Mouse (Mus musculus) ovary, postnatal 10 days (tissue): Measurements from ENCODE around the gene Dpy30.
A peak's percentile ranks its signal among the peaks of the same experiment; 100 is the strongest.

ENCODE experiments used
- DNase-seq: peaks from one replicate; pipeline ENCODE4 v3.0.0; 2022; ENCODE audit warnings: low spot score

Dpy30 gene

GRCm38 (mm10) chr17:74294426-74295025 lies 29.2 kb downstream of the Dpy30 start:
- peak; percentile 62 for DNase-seq

- DNase-seq, result peak; percentile 16
Measured at GRCm38 (mm10) chr17:74293687-74294425, 29.9 kb downstream of the Dpy30 start.

GRCm38 (mm10) chr17:74291640-74292361 lies 31.9 kb downstream of the Dpy30 start:
- no peak for DNase-seq

GRCm38 (mm10) chr17:74290869-74291268 lies 32.9 kb downstream of the Dpy30 start:
- no peak for DNase-seq

GRCm38 (mm10) chr17:74290198-74290597 lies 33.5 kb downstream of the Dpy30 start:
- no peak for DNase-seq

GRCm38 (mm10) chr17:74288626-74289025 lies 35.1 kb downstream of the Dpy30 start:
- DNase-seq, result no peak

GRCm38 (mm10) chr17:74286140-74286730 lies 37.5 kb downstream of the Dpy30 start:
- no peak for DNase-seq

GRCm38 (mm10) chr17:74285730-74286129 lies 38.0 kb downstream of the Dpy30 start:
- DNase-seq, result no peak

GRCm38 (mm10) chr17:74284397-74285115 lies 39.2 kb downstream of the Dpy30 start:
- DNase-seq, result no peak

- DNase-seq, result no peak
Measured at GRCm38 (mm10) chr17:74282024-74282423, 41.7 kb downstream of the Dpy30 start.

GRCm38 (mm10) chr17:74278966-74279869 lies 44.5 kb downstream of the Dpy30 start:
- no peak for DNase-seq

GRCm38 (mm10) chr17:74274471-74274870 lies 49.3 kb downstream of the Dpy30 start:
- DNase-seq, result no peak

GRCm38 (mm10) chr17:74272683-74273205 lies 51.0 kb downstream of the Dpy30 start:
- no peak for DNase-seq

GRCm38 (mm10) chr17:74271541-74272268 lies 52.0 kb downstream of the Dpy30 start:
- no peak for DNase-seq

- DNase-seq, result no peak
Measured at GRCm38 (mm10) chr17:74270205-74270604, 53.5 kb downstream of the Dpy30 start.

- no peak for DNase-seq
Measured at GRCm38 (mm10) chr17:74267415-74268180, 56.1 kb downstream of the Dpy30 start.

- DNase-seq, result no peak
Measured at GRCm38 (mm10) chr17:74265636-74266035, 58.1 kb downstream of the Dpy30 start.

- no peak for DNase-seq
Measured at GRCm38 (mm10) chr17:74265156-74265505, 58.6 kb downstream of the Dpy30 start.
